Mouse (Mus musculus): Measurements from ENCODE around the gene Fkbp2. TPM values are rescaled to one million over a fixed set of nuclear protein-coding genes. Genes with fewer than 3 reads are reported as not detected.

Fkbp2 gene
- 100.0 and 101 TPM in 2 replicates for polyA plus RNA-seq (2016; fragmentation: Nextera tagmentation; extraction: Ambion mirVana)

- no peaks in the 10 kb centered on the region for H3K27me3 ChIP-seq (replicated peaks; ENCODE audit: low read depth, poor library complexity, severe bottlenecking)
- 2% methylated on average over 38 of the region's 38 CpGs for WGBS
- peak within 1 kb of the TSS; percentile 98 for H3K27ac ChIP-seq (replicated peaks)
- peak; percentile 98 for DNase-seq (ENCODE audit: low spot score)
- H3K9me3 ChIP-seq: no peaks in the 10 kb centered on the region
- peaks cover 52% of the 10 kb centered on the region for H3K4me1 ChIP-seq
- peak within 1 kb of the TSS; percentile 92 for H3K4me3 ChIP-seq
- peaks cover 71% of the 10 kb centered on the region for H3K36me3 ChIP-seq (replicated peaks)
Observed at GRCm38 (mm10) chr19:6980381-6981093, at the start of gene Fkbp2. TSS of gene Fkbp2 (minus strand) at chr19:6980501.

GRCm38 (mm10) chr19:7029531-7029930, 49.2 kb upstream of the Fkbp2 start:
- H3K4me3 ChIP-seq: no peak overlapping the region
- no peaks in the 10 kb centered on the region for H3K4me1 ChIP-seq
- no peak overlapping the region for H3K27ac ChIP-seq (replicated peaks)
- H3K36me3 ChIP-seq (replicated peaks): peaks cover 99% of the 10 kb centered on the region
- H3K9me3 ChIP-seq: no peaks in the 10 kb centered on the region
- DNase-seq (ENCODE audit: low spot score): no peak
- H3K27me3 ChIP-seq (replicated peaks; ENCODE audit: low read depth, poor library complexity, severe bottlenecking): no peaks in the 10 kb centered on the region
- WGBS: 95% methylated on average over 5 of the region's 5 CpGs

- H3K36me3 ChIP-seq (replicated peaks): peaks cover 92% of the 10 kb centered on the region
- no peaks in the 10 kb centered on the region for H3K27me3 ChIP-seq (replicated peaks; ENCODE audit: low read depth, poor library complexity, severe bottlenecking)
- H3K4me1 ChIP-seq: no peaks in the 10 kb centered on the region
- DNase-seq (ENCODE audit: low spot score): peak; percentile 37
- H3K27ac ChIP-seq (replicated peaks): no peak overlapping the region
- H3K9me3 ChIP-seq: no peaks in the 10 kb centered on the region
- 56% methylated on average over 3 of the region's 3 CpGs for WGBS
- H3K4me3 ChIP-seq: no peak overlapping the region
Observed at GRCm38 (mm10) chr19:7020224-7020641, 39.9 kb upstream of the Fkbp2 start.

- no peaks in the 10 kb centered on the region for H3K9me3 ChIP-seq
- DNase-seq (ENCODE audit: low spot score): no peak
- H3K4me3 ChIP-seq: no peak within 1 kb of the TSS
- H3K4me1 ChIP-seq: no peaks in the 10 kb centered on the region
- no peaks in the 10 kb centered on the region for H3K27me3 ChIP-seq (replicated peaks; ENCODE audit: low read depth, poor library complexity, severe bottlenecking)
- H3K36me3 ChIP-seq (replicated peaks): peaks cover 86% of the 10 kb centered on the region
- H3K27ac ChIP-seq (replicated peaks): no peak within 1 kb of the TSS
- 87% methylated on average over 5 of the region's 5 CpGs for WGBS
Observed at GRCm38 (mm10) chr19:7019191-7019590, 38.9 kb upstream of the Fkbp2 start, which contains the start of gene Fermt3. TSS of gene Fermt3 (minus strand) at chr19:7019469.

- DNase-seq (ENCODE audit: low spot score): no peak
- Histone ChIP-seq H3K9me3 (no peaks in the 10 kb centered on the region), H3K27me3 (replicated peaks; ENCODE audit: low read depth, poor library complexity, severe bottlenecking) (no peaks in the 10 kb centered on the region), H3K4me1 (no peaks in the 10 kb centered on the region), H3K4me3 (no peak overlapping the region), H3K27ac (replicated peaks) (no peak overlapping the region), H3K36me3 (replicated peaks) (peaks cover 86% of the 10 kb centered on the region)
- WGBS: 92% methylated on average over 11 of the region's 11 CpGs
Observed at GRCm38 (mm10) chr19:7018546-7018945, 38.2 kb upstream of the Fkbp2 start.

- no peak overlapping the region for H3K4me3 ChIP-seq
- DNase-seq (ENCODE audit: low spot score): no peak
- peaks cover 84% of the 10 kb centered on the region for H3K36me3 ChIP-seq (replicated peaks)
- H3K4me1 ChIP-seq: no peaks in the 10 kb centered on the region
- no peaks in the 10 kb centered on the region for H3K27me3 ChIP-seq (replicated peaks; ENCODE audit: low read depth, poor library complexity, severe bottlenecking)
- no peak overlapping the region for H3K27ac ChIP-seq (replicated peaks)
- 89% methylated on average over 12 of the region's 12 CpGs for WGBS
- H3K9me3 ChIP-seq: no peaks in the 10 kb centered on the region
Observed at GRCm38 (mm10) chr19:7017541-7018457, 37.5 kb upstream of the Fkbp2 start.

- no peaks in the 10 kb centered on the region for H3K4me1 ChIP-seq
- WGBS: 89% methylated on average over 20 of the region's 20 CpGs
- no peak for DNase-seq (ENCODE audit: low spot score)
- no peak overlapping the region for H3K4me3 ChIP-seq
- H3K27ac ChIP-seq (replicated peaks): no peak overlapping the region
- H3K36me3 ChIP-seq (replicated peaks): peaks cover 55% of the 10 kb centered on the region
- H3K9me3 ChIP-seq: no peaks in the 10 kb centered on the region
- H3K27me3 ChIP-seq (replicated peaks; ENCODE audit: low read depth, poor library complexity, severe bottlenecking): no peaks in the 10 kb centered on the region
Observed at GRCm38 (mm10) chr19:7014481-7015135, 34.3 kb upstream of the Fkbp2 start.

GRCm38 (mm10) chr19:7013984-7014383, 33.7 kb upstream of the Fkbp2 start:
- Histone ChIP-seq H3K27me3 (replicated peaks; ENCODE audit: low read depth, poor library complexity, severe bottlenecking) (no peaks in the 10 kb centered on the region), H3K27ac (replicated peaks) (no peak overlapping the region), H3K4me3 (no peak overlapping the region), H3K4me1 (no peaks in the 10 kb centered on the region), H3K36me3 (replicated peaks) (peaks cover 49% of the 10 kb centered on the region), H3K9me3 (no peaks in the 10 kb centered on the region)
- no peak for DNase-seq (ENCODE audit: low spot score)
- 88% methylated on average over 9 of the region's 9 CpGs for WGBS

- Histone ChIP-seq H3K9me3 (no peaks in the 10 kb centered on the region), H3K4me1 (no peaks in the 10 kb centered on the region), H3K36me3 (replicated peaks) (peaks cover 33% of the 10 kb centered on the region), H3K27me3 (replicated peaks; ENCODE audit: low read depth, poor library complexity, severe bottlenecking) (no peaks in the 10 kb centered on the region), H3K4me3 (no peak overlapping the region), H3K27ac (replicated peaks) (no peak overlapping the region)
- DNase-seq (ENCODE audit: low spot score): no peak
- 80% methylated on average over 4 of the region's 4 CpGs for WGBS
Observed at GRCm38 (mm10) chr19:7012426-7012825, 32.1 kb upstream of the Fkbp2 start.

- DNase-seq (ENCODE audit: low spot score): no peak
- Histone ChIP-seq H3K4me1 (no peaks in the 10 kb centered on the region), H3K4me3 (no peak overlapping the region), H3K36me3 (replicated peaks) (peaks cover 8% of the 10 kb centered on the region), H3K9me3 (no peaks in the 10 kb centered on the region), H3K27me3 (replicated peaks; ENCODE audit: low read depth, poor library complexity, severe bottlenecking) (no peaks in the 10 kb centered on the region), H3K27ac (replicated peaks) (no peak overlapping the region)
- 89% methylated on average over 9 of the region's 9 CpGs for WGBS
Observed at GRCm38 (mm10) chr19:7006892-7007593, 26.7 kb upstream of the Fkbp2 start.

GRCm38 (mm10) chr19:6999360-7000063, 19.2 kb upstream of the Fkbp2 start:
- no peak for DNase-seq (ENCODE audit: low spot score)
- 93% methylated on average over 19 of the region's 19 CpGs for WGBS
- Histone ChIP-seq H3K36me3 (replicated peaks) (peaks cover 46% of the 10 kb centered on the region), H3K4me3 (no peak overlapping the region; the same call in 1 of the 2 replicates), H3K4me1 (peaks cover 30% of the 10 kb centered on the region), H3K27me3 (replicated peaks; ENCODE audit: low read depth, poor library complexity, severe bottlenecking) (no peaks in the 10 kb centered on the region), H3K27ac (replicated peaks) (no peak overlapping the region), H3K9me3 (no peaks in the 10 kb centered on the region)

Data from embryonic facial prominence, embryonic 10.5 days (tissue).